Mouse (Mus musculus): ENCODE results near the gene Ifnb1.

DNA sequence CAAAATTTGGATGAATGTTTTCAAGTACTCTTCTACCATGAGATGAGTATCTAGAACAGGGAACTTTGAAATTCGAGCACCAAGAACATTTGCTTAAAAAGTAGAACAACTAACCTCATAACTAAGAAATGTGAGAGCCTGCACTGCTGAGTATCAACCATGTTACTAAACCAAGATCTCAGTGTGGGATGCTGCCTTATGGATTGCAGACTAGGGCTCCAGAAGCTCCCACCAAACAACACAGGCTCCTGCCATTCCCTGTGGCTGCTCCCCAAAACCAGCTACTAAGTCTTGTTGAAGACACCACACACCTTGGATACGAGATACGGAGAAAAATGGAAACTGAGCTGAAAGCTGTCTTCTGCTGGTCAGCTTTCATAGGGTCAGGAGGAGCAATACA lies 46.5 kb downstream of the Ifnb1 start:
- TF ChIP-seq TAL1 (IDR thresholded peaks at IDR 0.05; ENCODE audit: low read length) (no peak), GATA1 (IDR thresholded peaks at IDR 0.05; ENCODE audit: low read length) (no peak)

Data from erythroblast, embryonic 14.5 days (primary cell).